Mouse (Mus musculus) gastrocnemius, postnatal 25 days (tissue): ENCODE measurements at regions not wholly inside any gene's neighbourhood (a gene's known extent, or its start where the extent isn't known, plus 50 kb on each side); places are given as distances from the start of the nearest gene placed in this dataset.

Source experiments
- DNase-seq: peaks from one replicate; pipeline ENCODE4 v3.0.0; 2022

DNA sequence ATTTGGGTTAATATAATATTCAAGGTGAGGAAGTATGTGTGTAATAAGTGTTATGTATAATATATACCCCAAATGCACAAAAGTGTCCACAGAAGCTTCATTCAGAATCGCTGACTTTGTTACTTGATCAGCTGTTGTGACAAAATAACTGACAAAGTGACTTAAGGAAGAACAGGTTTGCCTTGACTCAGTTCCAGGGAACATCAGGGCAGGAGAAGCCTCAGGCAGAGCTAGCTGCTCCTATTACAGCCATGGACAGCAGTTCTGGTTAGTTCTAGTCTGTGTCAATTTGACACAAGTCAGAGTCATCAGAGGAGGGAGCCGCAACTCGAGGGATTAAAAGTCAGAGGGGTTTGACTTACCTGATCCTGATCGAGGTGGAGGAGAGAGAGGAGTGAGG, 79.3 kb upstream of the Rapgef5 start:
- no peak for DNase-seq

GRCm38 (mm10) chr12:117439015-117439605, 77.2 kb upstream of the Rapgef5 start:
- DNase-seq: no peak

DNA sequence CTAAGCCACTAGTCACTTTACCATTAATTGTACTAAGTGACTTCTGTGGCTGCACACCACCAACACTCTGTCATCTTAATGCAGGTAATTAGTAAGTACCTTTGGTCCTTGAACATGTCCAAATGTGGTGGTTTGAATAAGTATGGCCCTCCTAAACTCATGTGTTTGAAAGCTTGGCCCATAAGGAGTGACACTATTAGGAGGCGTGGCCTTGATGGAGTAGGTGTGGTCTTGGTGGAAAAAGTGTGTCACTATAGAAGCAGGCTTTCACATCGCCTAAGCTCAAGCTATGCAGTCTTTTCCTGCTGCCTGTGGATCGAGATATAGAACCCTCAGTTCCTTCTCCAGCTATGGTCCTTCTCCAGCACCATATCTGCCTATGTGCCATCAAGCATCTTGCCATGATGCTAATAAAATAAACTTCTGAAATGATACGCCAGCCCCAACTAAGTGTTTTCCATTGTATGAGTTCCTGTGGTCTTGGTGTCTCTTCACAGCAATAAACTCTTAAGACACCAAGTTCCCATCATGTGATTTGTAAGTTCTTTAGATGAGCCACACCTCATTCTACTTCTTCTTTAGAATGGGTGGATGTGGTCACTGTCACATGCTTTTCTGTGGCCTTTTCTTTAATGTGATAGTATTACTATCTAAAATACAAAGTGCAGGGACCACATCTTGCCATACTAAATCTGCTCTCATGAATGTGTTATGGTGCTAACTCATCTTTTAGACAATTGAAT, 71.9 kb upstream of the Rapgef5 start:
- no peak for DNase-seq

DNA sequence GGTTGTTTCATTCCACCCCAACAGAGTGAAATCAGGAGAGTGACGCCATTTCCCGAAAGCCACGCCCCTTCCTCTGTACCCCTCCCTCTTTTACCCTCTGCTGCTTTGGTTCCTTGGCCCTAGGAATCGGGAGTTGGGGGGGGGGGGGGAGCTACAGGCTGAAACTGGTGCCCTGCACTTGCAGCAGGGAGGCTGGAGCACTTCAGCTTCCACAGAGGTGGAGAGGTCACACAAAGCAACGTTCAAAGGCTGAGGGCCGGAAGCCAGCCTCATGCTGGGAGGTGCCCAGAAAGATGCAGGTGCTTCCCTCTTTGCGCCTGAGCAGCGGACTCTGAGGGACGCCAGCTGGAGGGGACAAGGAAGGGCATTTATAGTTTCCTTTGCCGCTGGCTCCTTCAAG, 69.1 kb upstream of the Rapgef5 start:
- peak; percentile 50 for DNase-seq

DNA sequence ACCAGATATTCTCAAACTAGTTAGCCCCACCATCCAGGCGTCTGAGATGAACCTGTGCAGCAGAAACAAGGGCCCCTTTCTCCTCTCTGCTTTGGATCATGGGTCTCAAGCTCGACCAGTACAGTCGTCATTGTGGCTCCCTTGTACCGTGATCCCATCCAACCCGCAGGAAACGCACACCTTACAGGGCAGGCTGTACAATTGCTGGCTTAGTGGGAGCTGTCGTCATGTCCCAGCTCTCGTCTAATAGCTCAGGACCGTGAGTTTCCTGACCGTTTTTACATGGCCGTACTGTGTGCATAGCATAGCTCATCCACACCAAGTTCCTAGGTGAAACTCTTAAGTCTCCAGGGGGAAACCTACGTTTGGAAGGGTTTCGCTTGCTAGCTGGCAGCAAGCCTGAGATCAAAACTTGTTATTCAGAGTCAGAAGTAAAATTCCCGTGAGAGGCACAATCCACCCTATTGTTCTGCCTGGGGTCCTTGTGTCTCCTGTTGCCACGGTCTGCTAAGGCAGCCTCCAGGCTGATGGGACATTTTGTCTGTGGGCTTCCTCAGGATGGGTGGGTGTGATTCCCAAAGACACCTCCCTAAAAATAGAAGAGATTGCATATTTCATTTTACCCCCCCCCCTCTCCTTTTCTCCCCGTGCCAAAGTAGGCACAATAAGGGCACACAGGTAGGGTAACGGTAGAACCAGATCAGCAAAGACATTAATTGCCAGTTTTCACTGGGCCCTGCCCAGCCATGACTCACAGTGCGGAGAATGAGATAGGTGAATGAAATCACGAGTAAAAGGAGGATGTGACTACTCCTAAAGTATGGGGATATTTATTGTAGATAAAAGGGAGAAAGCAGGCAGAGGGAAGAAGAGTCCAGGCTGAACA, 68.2 kb upstream of the Rapgef5 start:
- no peak for DNase-seq

DNA sequence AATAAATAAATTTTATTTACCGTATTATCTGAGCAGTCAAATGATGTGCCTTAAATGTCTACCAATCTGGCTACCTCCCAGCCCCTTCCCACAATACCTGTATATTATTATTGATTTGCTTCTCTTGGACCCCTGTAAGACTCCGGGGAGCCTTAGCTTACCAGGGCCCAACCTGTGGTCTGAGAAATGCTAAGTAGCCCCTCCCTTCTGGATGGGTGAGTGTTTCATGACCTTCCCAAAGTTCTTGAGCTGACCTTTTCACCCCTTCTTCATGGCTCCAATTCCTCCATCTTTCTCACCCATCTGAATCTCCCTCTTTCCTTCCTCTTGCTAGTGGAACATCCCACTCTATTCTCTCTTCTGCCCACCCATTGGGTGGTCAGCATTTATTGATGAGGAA, 67.2 kb upstream of the Rapgef5 start:
- DNase-seq: no peak

DNA sequence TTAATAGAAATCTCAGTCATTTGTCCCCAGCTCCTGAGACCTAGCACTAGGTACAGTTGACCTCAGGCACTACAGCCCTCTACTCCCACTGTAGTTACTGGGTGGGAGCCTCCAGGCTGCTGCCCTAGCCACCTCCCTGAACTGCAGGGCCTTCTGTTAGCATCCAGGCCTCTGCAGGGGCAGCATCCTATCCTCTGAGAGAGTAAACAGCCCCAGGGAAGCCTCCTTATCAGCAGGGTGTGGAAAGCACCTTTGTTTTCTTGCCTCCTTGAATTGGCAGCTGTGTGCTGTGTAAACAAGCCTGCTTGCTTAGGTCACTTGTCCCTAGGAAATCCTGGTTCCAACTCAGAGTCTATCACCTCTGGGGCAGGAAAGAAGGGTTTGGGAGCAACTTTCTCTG, 66.2 kb upstream of the Rapgef5 start:
- DNase-seq: peak; percentile 32

- no peak for DNase-seq
Observed at GRCm38 (mm10) chr12:117450871-117451270, 65.4 kb upstream of the Rapgef5 start.

DNA sequence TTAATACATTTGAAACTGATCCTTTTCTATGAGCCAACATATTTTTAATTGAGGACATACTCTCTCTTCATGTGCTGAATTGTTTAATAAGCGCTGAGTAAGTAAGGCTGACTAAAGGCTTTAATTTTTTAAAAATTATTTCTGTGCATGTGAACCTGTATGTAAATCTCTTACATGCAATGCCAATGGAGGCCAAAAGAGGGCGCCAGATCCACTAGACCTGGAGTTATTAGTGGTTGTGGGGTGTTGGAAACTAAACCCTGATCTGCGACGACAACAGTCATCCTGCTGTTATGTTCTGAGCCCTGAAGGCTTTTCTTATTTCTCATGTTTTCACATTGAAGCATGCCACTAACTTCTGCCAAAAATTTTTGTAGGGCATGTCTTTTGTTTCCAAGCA, 64.8 kb upstream of the Rapgef5 start:
- no peak for DNase-seq

DNA sequence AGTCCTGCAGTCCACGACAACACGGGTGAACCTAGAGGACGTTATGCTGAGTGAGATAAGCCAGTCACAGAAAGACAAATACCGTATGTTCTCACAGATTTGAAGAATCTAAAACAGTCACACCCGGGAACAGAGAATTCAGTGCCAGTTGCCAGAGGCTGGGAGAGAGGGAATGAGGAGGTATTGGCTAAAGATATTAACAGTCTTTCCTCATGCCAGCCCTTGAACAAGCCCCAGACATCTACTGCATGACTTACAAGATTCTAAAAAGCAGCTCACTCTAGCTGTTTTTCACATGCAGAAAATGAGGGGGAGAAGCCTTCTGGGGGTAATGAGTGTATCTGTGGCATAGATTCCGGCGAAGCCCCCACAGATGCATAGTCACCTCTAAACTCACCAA, 60.5 kb upstream of the Rapgef5 start:
- no peak for DNase-seq

DNA sequence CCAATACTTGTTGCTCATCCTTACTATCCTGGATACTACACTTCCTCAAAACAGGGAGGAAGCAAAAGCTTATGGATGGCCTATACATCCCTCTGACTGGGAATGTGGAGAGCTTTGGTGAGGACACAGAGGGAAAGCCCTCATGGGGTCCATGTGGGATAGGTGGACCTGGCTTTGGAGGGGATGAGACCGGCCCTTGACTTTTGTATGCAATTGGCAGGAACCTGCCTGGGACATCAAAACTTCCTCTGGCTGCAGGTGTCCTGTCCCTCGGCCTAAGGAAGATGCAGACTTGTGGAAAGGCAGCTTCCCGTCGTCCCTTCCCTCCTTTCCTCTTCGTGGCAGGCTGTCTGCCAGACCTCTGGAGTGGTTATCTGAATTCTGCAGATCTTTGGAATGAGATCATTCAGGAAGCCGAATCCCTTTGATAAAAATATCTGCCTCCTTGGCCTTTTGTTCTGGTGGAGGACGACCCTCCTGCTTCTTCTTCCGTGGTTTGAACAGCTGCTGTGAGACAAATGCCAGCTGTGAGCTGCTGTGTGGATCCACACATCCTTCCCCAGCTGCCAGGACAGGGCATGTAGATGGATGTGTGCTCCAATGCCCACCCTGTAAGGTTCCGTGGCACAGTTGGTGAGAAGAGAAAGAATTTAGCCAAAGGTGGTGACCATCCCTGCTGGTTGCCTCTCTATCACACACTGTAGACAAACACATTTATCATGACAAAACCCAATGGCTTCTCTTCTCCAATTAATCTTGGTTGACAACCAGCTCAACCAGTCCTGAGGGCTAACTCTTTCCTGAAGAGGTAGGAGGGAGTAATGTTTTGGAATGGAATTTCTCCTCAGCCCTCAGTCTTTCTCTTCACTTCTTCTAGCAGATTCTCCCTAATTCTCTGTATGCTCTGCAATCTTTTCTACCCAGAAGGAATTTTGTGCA, 57.9 kb upstream of the Rapgef5 start:
- DNase-seq: no peak

- no peak for DNase-seq
Observed at GRCm38 (mm10) chr12:117459541-117459940, 56.7 kb upstream of the Rapgef5 start.

GRCm38 (mm10) chr12:117465206-117465605, 51.1 kb upstream of the Rapgef5 start:
- no peak for DNase-seq

GRCm38 (mm10) chr12:117465998-117466397, 50.3 kb upstream of the Rapgef5 start:
- no peak for DNase-seq
